In the genomic region with DNA sequence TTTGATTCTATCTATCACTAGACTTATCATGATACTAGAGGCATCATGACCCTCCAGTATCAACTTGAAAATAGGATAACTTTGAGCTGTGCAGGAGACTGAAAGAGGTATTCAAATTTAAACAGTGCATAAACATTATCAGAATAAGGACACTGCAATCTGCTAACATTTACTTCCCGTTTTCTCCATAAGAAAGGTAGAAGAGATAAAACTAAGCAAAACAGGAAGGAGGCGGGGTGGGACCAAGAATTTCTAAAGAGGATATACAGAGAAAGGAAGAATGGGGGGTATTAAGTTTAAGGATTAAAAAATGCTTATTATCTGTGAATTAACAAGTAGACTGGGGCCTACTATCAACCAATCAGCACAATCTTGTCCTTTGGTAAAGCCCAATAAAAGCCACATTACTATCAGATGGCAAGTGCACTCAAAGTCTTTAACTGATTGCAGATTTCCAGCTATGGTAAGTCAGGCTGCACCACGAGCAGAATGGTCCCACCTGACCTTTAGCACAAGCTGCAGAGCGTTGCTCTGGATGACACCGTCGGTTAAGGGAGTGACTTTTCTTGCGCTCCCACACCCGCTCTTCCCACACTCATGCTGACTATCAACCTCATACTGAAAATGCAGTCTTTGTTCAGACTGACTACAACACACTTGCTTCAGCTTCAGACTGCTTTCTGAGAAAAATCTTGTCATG, we compare ENCODE assay signal across 22 mouse cellular contexts. TPM values are rescaled to one million over a fixed set of nuclear protein-coding genes. Genes with fewer than 3 reads are reported as not detected.
DNase-seq lines count a peak whose midpoint lies in the region; ATAC-seq and TF ChIP-seq lines count a peak whose summit lies in the region.
"Had no signal": no experiment of that assay in that cellular context is flagged by ENCODE, and none has a peak within 500 bp of the region (broad histone marks: within the 10 kb centered on the region; RNA-seq: fewer than 3 reads in every experiment).

No protein-coding gene starts in this region.

- intact Hi-C loops in left cerebral cortex, adult 2 months (cut with DNase I): no loop called here
- intact Hi-C loops in left cerebral cortex, postnatal 10 days (cut with DNase I): no loop called here

- peak overlapping the region; percentile 77 for H3K27ac ChIP-seq in left cerebral cortex, adult 2 months
- H3K27ac ChIP-seq: gastrocnemius, adult 2 months; heart, embryonic 15.5 days; hindbrain, embryonic 15.5 days; midbrain, embryonic 15.5 days; neural tube, embryonic 12.5 days had no signal

- TF ChIP-seq CTCF in left cerebral cortex, adult 2 months (IDR thresholded peaks at IDR 0.05): no peak

- ATAC-seq in common myeloid progenitor, adult 5-6 weeks (replicated peaks; ENCODE audit: low read depth, poor library complexity, severe bottlenecking): peak; percentile 60
- ATAC-seq in megakaryocyte, adult 5-6 weeks (ENCODE audit: poor library complexity, severe bottlenecking): peak; percentile 66
- ATAC-seq: midbrain, embryonic 15.5 days had no signal

- H3K4me3 ChIP-seq in left cerebral cortex, adult 2 months: no peak overlapping the region
- H3K4me3 ChIP-seq: gastrocnemius, adult 2 months; heart, embryonic 15.5 days; hindbrain, embryonic 15.5 days; midbrain, embryonic 15.5 days; neural tube, embryonic 12.5 days had no signal

- no peak for DNase-seq in left cerebral cortex, adult 2 months (ENCODE audit: extremely low spot score in 1 of 2, low spot score in 2 of 2)
- no peak for DNase-seq in left cerebral cortex, postnatal 10 days (ENCODE audit: extremely low spot score in 1 of 2, low spot score in 2 of 2)
- DNase-seq in thymus, postnatal 4 days: no peak
- no peak for DNase-seq in right cerebral cortex, postnatal 36 days (ENCODE audit: low spot score in 2 of 2)
- no peak for DNase-seq in layer of hippocampus, postnatal 25 days (ENCODE audit: extremely low spot score in 1 of 2, low spot score in 1 of 2)
- DNase-seq: adrenal gland, postnatal 25 days; cerebellum, adult 9-10 months; gastrocnemius, adult 2 months; heart, postnatal 4 days; kidney, adult 11 months; kidney, postnatal 4 days; lung, adult 18-20 months; lung, postnatal 10 days; right cerebral cortex, postnatal 25 days; thymus, postnatal 25 days had no signal

RNA-seq across cellular contexts. Expression of gene Gtf2e1, which starts 6.1 kb away (rescaled TPM):
- 10 to 100 TPM; 13.7 to 15.4 TPM for total RNA-seq in left cerebral cortex, adult 2 months (2021)
- total RNA-seq in left cerebral cortex, postnatal 10 days (2021): 10 to 100 TPM; 18.3 to 19.6 TPM
- 16.5 and 26.9 TPM in 2 replicates for total RNA-seq in common myeloid progenitor, adult 5-6 weeks (2017)
- 7.3 and 10.2 TPM in 2 replicates for total RNA-seq in megakaryocyte, adult 5-6 weeks (2015)
- total RNA-seq in megakaryocyte, adult 5-6 weeks (2017): 14.4 and 14.6 TPM in 2 replicates
- 10 to 100 TPM; 17.2 to 18.8 TPM for total RNA-seq in layer of hippocampus, postnatal 25 days (2021)

RNA-seq across cellular contexts. Expression of gene Rabl3, which starts 6.2 kb away (rescaled TPM):
- total RNA-seq in left cerebral cortex, adult 2 months (2021): 10 to 100 TPM in 1 of 2 experiments, 1 to 10 TPM in 1; 7.3 to 10.5 TPM
- total RNA-seq in left cerebral cortex, postnatal 10 days (2021): 1 to 10 TPM; 8.8 to 9.4 TPM
- 11.0 and 11.5 TPM in 2 replicates for total RNA-seq in common myeloid progenitor, adult 5-6 weeks (2017)
- total RNA-seq in megakaryocyte, adult 5-6 weeks (2015): 9.6 and 12.2 TPM in 2 replicates
- 5.6 and 7.4 TPM in 2 replicates for total RNA-seq in megakaryocyte, adult 5-6 weeks (2017)
- 1 to 10 TPM; 8.1 to 8.7 TPM for total RNA-seq in layer of hippocampus, postnatal 25 days (2021)

RNA-seq across cellular contexts. Expression of gene Hgd, which starts 46.4 kb away (rescaled TPM):
- under 1 TPM in 1 of 2 experiments, not detected in 1; 0.54 TPM for total RNA-seq in left cerebral cortex, adult 2 months (2021)
- total RNA-seq in left cerebral cortex, postnatal 10 days (2021): not detected
- 0.63 TPM in 1 of 2 replicates, not detected in the other for total RNA-seq in common myeloid progenitor, adult 5-6 weeks (2017)
- total RNA-seq in megakaryocyte, adult 5-6 weeks (2015): not detected in 2 replicates
- total RNA-seq in megakaryocyte, adult 5-6 weeks (2017): not detected in 2 replicates
- total RNA-seq in layer of hippocampus, postnatal 25 days (2021): not detected
- total RNA-seq: adrenal gland, postnatal 25 days; gastrocnemius, adult 2 months; left cerebral cortex, adult 18-20 months had no signal
